Mouse (Mus musculus) thymus, adult 2 months (tissue): ENCODE results near the gene Ndufb4.

ENCODE experiments used
- CTCF ChIP-seq: fragments of 200-500 bp; IDR thresholded peaks from 2 replicates; pipeline ENCODE4 v1.5.1; 2012; ENCODE audit warnings: mild to moderate bottlenecking, control low read depth, low read length, moderate library complexity, borderline replicate concordance; ENCODE audit not compliant: control insufficient read depth, poor library complexity, insufficient read depth; ENCODE audit errors: extremely low read depth
- POLR2A ChIP-seq: fragments of 200-500 bp; IDR thresholded peaks from 2 replicates; pipeline ENCODE4 v1.6.1; 2012; ENCODE audit warnings: mild to moderate bottlenecking, low read length, control low read depth, moderate library complexity; ENCODE audit not compliant: control insufficient read depth, poor library complexity, insufficient read depth; ENCODE audit errors: extremely low read depth

DNA sequence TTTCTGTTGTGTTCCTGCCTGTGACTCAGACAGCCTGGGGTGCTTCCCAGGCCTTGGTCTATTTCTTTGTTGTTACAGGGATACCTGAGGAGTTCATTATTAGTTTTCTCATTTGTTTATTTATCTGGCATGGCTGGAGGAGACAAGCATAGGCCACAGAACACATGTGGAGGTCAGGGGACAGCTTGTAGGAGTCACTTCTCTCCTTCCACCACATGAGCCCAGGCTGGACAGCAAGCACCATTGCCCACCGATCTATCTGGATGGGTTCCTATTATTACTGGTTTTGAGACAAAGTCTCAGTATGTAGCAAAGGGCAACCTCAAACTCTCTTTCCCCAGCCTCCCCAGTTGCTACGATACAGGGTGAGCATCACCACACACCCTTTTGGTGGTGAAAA is 26.0 kb upstream of the Ndufb4 start:
- no peak for TF ChIP-seq POLR2A
- TF ChIP-seq CTCF, result no peak
